Mouse (Mus musculus) ES-Bruce4 (cell line): ENCODE measurements at regions not wholly inside any gene's neighbourhood (a gene's known extent, or its start where the extent isn't known, plus 50 kb on each side); places are given as distances from the start of the nearest gene placed in this dataset.

Experiments used
- H3K27ac ChIP-seq: 2 replicates; pipeline ENCODE4 v1.5.1; 2012; ENCODE audit warnings: low read length, inconsistent platforms; ENCODE audit not compliant: insufficient read depth
- H3K27me3 ChIP-seq: 2 replicates; pipeline ENCODE4 v1.6.1; 2012; ENCODE audit warnings: mild to moderate bottlenecking, low read length, inconsistent platforms; ENCODE audit not compliant: control insufficient read depth, poor library complexity, insufficient read depth, severe bottlenecking
- H3K36me3 ChIP-seq: 2 replicates; pipeline ENCODE4 v1.6.1; 2012; ENCODE audit warnings: inconsistent platforms, mild to moderate bottlenecking, low read length, moderate library complexity; ENCODE audit not compliant: control insufficient read depth, poor library complexity, insufficient read depth, severe bottlenecking
- H3K4me1 ChIP-seq: one replicate; pipeline ENCODE4 v1.8.1; 2011; ENCODE audit warnings: low read length; ENCODE audit not compliant: control insufficient read depth, insufficient read depth
- H3K4me3 ChIP-seq: 2 replicates; pipeline ENCODE4 v1.5.1; 2011; ENCODE audit warnings: low read depth, mild to moderate bottlenecking, low read length
- H3K9ac ChIP-seq: 2 replicates; pipeline ENCODE4 v1.6.1; 2012; ENCODE audit warnings: low read depth, mild to moderate bottlenecking, inconsistent platforms; ENCODE audit not compliant: poor library complexity, severe bottlenecking
- H3K9me3 ChIP-seq: replicated peaks from 2 replicates; pipeline ENCODE4 v1.6.1; 2012; ENCODE audit warnings: mild to moderate bottlenecking, low read length, inconsistent platforms; ENCODE audit not compliant: control insufficient read depth, poor library complexity, insufficient read depth, severe bottlenecking
- CTCF ChIP-seq: IDR thresholded peaks from one replicate; pipeline ENCODE4 v1.8.1; 2011; ENCODE audit warnings: low read depth, low read length
- EP300 ChIP-seq: IDR thresholded peaks from 2 replicates; pipeline ENCODE4 v1.6.1; 2011; ENCODE audit warnings: low read depth, low read length; ENCODE audit not compliant: insufficient read depth
- POLR2A ChIP-seq: IDR thresholded peaks from one replicate; pipeline ENCODE4 v1.8.1; 2011; ENCODE audit warnings: low read length; ENCODE audit not compliant: insufficient read depth

- Histone ChIP-seq H3K4me1 (peaks cover 1% of the 10 kb centered on the region), H3K27ac (no peak overlapping the region), H3K9me3 (no peaks in the 10 kb centered on the region), H3K27me3 (no peaks in the 10 kb centered on the region; the same call in 1 of the 2 replicates), H3K9ac (no peak overlapping the region), H3K4me3 (no peak overlapping the region), H3K36me3 (no peaks in the 10 kb centered on the region)
- TF ChIP-seq CTCF (no peak), EP300 (no peak), POLR2A (no peak)
Observed at GRCm38 (mm10) chr6:51145863-51146262, 286.6 kb upstream of the Nfe2l3 start.

- Histone ChIP-seq H3K27me3 (no peaks in the 10 kb centered on the region; the same call in 1 of the 2 replicates), H3K9me3 (no peaks in the 10 kb centered on the region), H3K4me1 (no peaks in the 10 kb centered on the region), H3K4me3 (no peak overlapping the region), H3K27ac (no peak overlapping the region), H3K9ac (no peak overlapping the region), H3K36me3 (no peaks in the 10 kb centered on the region)
- TF ChIP-seq EP300, result no peak
- no peak for TF ChIP-seq POLR2A
- no peak for TF ChIP-seq CTCF
Observed at GRCm38 (mm10) chr6:51148821-51149220, 283.6 kb upstream of the Nfe2l3 start.

GRCm38 (mm10) chr6:51150066-51150465, 282.4 kb upstream of the Nfe2l3 start:
- TF ChIP-seq CTCF, result no peak
- no peak for TF ChIP-seq POLR2A
- TF ChIP-seq EP300, result no peak
- Histone ChIP-seq H3K4me3 (no peak overlapping the region), H3K27me3 (no peaks in the 10 kb centered on the region; the same call in 1 of the 2 replicates), H3K9ac (no peak overlapping the region), H3K9me3 (no peaks in the 10 kb centered on the region), H3K36me3 (no peaks in the 10 kb centered on the region), H3K27ac (no peak overlapping the region), H3K4me1 (no peaks in the 10 kb centered on the region)

DNA sequence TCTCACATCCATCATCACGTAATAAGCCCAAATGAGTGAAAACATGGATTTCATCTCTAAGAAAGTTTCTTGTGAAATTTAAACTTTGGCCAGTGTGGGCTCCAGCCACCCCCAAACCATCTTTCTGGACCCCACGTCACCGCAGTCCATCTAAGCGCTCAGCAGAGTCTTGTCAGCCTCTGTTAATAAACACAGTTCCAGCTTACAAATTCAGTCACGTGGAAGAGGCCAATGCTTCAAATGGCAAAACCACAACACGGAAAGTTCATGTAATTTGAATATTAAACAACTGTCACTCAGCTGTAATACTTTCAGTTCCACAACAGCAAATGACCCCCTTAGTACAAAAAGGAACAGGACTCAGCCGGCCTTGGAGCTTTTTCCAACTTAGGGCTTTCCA, 282.0 kb upstream of the Nfe2l3 start:
- no peaks in the 10 kb centered on the region; the same call in 1 of the 2 replicates for H3K27me3 ChIP-seq
- no peak overlapping the region for H3K9ac ChIP-seq
- TF ChIP-seq CTCF (no peak), POLR2A (no peak), EP300 (no peak)
- no peaks in the 10 kb centered on the region for H3K4me1 ChIP-seq
- no peaks in the 10 kb centered on the region for H3K9me3 ChIP-seq
- no peak overlapping the region for H3K4me3 ChIP-seq
- no peak overlapping the region for H3K27ac ChIP-seq
- H3K36me3 ChIP-seq, result no peaks in the 10 kb centered on the region

- Histone ChIP-seq H3K9me3 (no peaks in the 10 kb centered on the region), H3K4me3 (no peak overlapping the region), H3K27me3 (no peaks in the 10 kb centered on the region; the same call in 1 of the 2 replicates), H3K9ac (no peak overlapping the region), H3K4me1 (no peaks in the 10 kb centered on the region), H3K36me3 (no peaks in the 10 kb centered on the region), H3K27ac (no peak overlapping the region)
- no peak for TF ChIP-seq EP300
- no peak for TF ChIP-seq CTCF
- TF ChIP-seq POLR2A, result no peak
Observed at GRCm38 (mm10) chr6:51150916-51151315, 281.6 kb upstream of the Nfe2l3 start.

GRCm38 (mm10) chr6:51156836-51157370, 275.6 kb upstream of the Nfe2l3 start:
- H3K27me3 ChIP-seq, result no peaks in the 10 kb centered on the region
- H3K9me3 ChIP-seq, result no peaks in the 10 kb centered on the region
- H3K36me3 ChIP-seq, result no peaks in the 10 kb centered on the region
- no peaks in the 10 kb centered on the region for H3K4me1 ChIP-seq
- no peak overlapping the region for H3K9ac ChIP-seq
- TF ChIP-seq POLR2A, result no peak
- no peak for TF ChIP-seq EP300
- no peak for TF ChIP-seq CTCF
- no peak overlapping the region for H3K27ac ChIP-seq
- no peak overlapping the region for H3K4me3 ChIP-seq
